Mouse (Mus musculus) liver, embryonic 13.5 days (tissue): ENCODE measurements around the gene Sdc3. TPM values are rescaled to one million over a fixed set of nuclear protein-coding genes. Genes with fewer than 3 reads are reported as not detected.

ENCODE experiments used
- ATAC-seq: fragments of 200-750 bp; cut with Nextera tagmentation; 2 replicates; pipeline ENCODE4 v1.8.0; 2017; ENCODE audit warnings: low read depth, mild to moderate bottlenecking, moderate number of reproducible peaks, moderate library complexity
- DNase-seq: peaks from one replicate; pipeline ENCODE4 v3.0.0; 2022
- H3K27ac ChIP-seq: fragments of 300-500 bp; sonication (generic); 2 replicates; pipeline ENCODE4 v1.5.1; 2015; ENCODE audit warnings: moderate library complexity, mild to moderate bottlenecking, inconsistent platforms
- H3K27me3 ChIP-seq: fragments of 300-500 bp; sonication (generic); 2 replicates; pipeline ENCODE4 v1.6.1; 2015; ENCODE audit warnings: mild to moderate bottlenecking, inconsistent platforms
- H3K36me3 ChIP-seq: fragments of 300-500 bp; sonication (generic); 2 replicates; pipeline ENCODE4 v1.6.1; 2015; ENCODE audit warnings: mild to moderate bottlenecking, inconsistent platforms
- H3K4me1 ChIP-seq: fragments of 300-500 bp; sonication (generic); replicated peaks from 2 replicates; pipeline ENCODE4 v1.6.1; 2015; ENCODE audit warnings: inconsistent platforms
- H3K4me2 ChIP-seq: fragments of 300-500 bp; sonication (generic); 2 replicates; pipeline ENCODE4 v1.6.1; 2015; ENCODE audit warnings: inconsistent platforms, mild to moderate bottlenecking, moderate library complexity
- H3K4me3 ChIP-seq: fragments of 300-500 bp; sonication (generic); replicated peaks from 2 replicates; pipeline ENCODE4 v1.5.1; 2015; ENCODE audit warnings: mild to moderate bottlenecking, inconsistent platforms
- H3K9ac ChIP-seq: fragments of 300-500 bp; sonication (generic); 2 replicates; pipeline ENCODE4 v1.6.1; 2015; ENCODE audit warnings: mild to moderate bottlenecking, inconsistent platforms
- H3K9me3 ChIP-seq: fragments of 300-500 bp; sonication (generic); replicated peaks from 2 replicates; pipeline ENCODE4 v1.6.1; 2016; ENCODE audit warnings: inconsistent platforms
- WGBS: fragments of 180-500 bp; shearing (Covaris S2); methylation state at CpG from one replicate; pipeline ENCODE4 v1.1.7; 2015; ENCODE audit not compliant: insufficient replicate concordance; 5-methylcytosine and 5-hydroxymethylcytosine counted together
- polyA plus RNA-seq: library from polyadenylated mRNA; unstranded; fragments of >200 nt; fragmentation: Nextera tagmentation; extraction: Ambion mirVana; gene quantifications from 2 replicates; pipeline ENCODE4 v1.2.1, GENCODE M21; 2015

Gene Sdc3
- polyA plus RNA-seq, 1 experiment from 2014 or later = 5.3 TPM

- 25% methylated on average over 18 of the region's 18 CpGs for WGBS
- peak; percentile 20 for DNase-seq
- no peak overlapping the region for H3K4me3 ChIP-seq
These were observed 36.7 kb downstream of the Sdc3 start for GRCm38 (mm10) chr4:130828851-130829673.

GRCm38 (mm10) chr4:130834122-130834521 lies 41.8 kb downstream of the Sdc3 start:
- H3K4me2 ChIP-seq = no peak overlapping the region
- ATAC-seq (no peak), DNase-seq (no peak)
- H3K4me1 ChIP-seq = 0 out of 2 replicates have a peak, but pooled peaks cover 2% of the 10 kb centered on the region
- no peak overlapping the region for H3K4me3 ChIP-seq
- no peaks in the 10 kb centered on the region for H3K9me3 ChIP-seq
- H3K9ac ChIP-seq = no peak overlapping the region
- H3K27ac ChIP-seq = no peak overlapping the region
- no peaks in the 10 kb centered on the region for H3K36me3 ChIP-seq
- 19% methylated on average over 1 of the region's 1 CpGs for WGBS
- peaks cover 11% of the 10 kb centered on the region for H3K27me3 ChIP-seq

More at GRCm38 (mm10) chr4:130828851-130829673, 36.7 kb downstream of the Sdc3 start:
- Histone ChIP-seq H3K27me3 (no peaks in the 10 kb centered on the region), H3K36me3 (no peaks in the 10 kb centered on the region), H3K9me3 (no peaks in the 10 kb centered on the region), H3K4me2 (no peak overlapping the region), H3K27ac (no peak overlapping the region), H3K9ac (no peak overlapping the region), H3K4me1 (0 out of 2 replicates have a peak, but pooled peaks cover 3% of the 10 kb centered on the region)
- ATAC-seq = peak; percentile 75

GRCm38 (mm10) chr4:130835550-130835949 lies 43.2 kb downstream of the Sdc3 start:
- H3K36me3 ChIP-seq = no peaks in the 10 kb centered on the region
- H3K9me3 ChIP-seq = no peaks in the 10 kb centered on the region
- no peak overlapping the region for H3K27ac ChIP-seq
- DNase-seq (no peak), ATAC-seq (no peak)
- H3K4me2 ChIP-seq = no peak overlapping the region
- H3K4me1 ChIP-seq = no peaks in the 10 kb centered on the region
- no peak overlapping the region for H3K4me3 ChIP-seq
- H3K9ac ChIP-seq = no peak overlapping the region
- H3K27me3 ChIP-seq = peaks cover 11% of the 10 kb centered on the region
- WGBS = 61% methylated on average over 4 of the region's 4 CpGs

- no peaks in the 10 kb centered on the region for H3K9me3 ChIP-seq
- no peaks in the 10 kb centered on the region for H3K36me3 ChIP-seq
- no peak overlapping the region for H3K9ac ChIP-seq
- WGBS = 19% methylated on average over 20 of the region's 20 CpGs
- no peaks in the 10 kb centered on the region for H3K4me1 ChIP-seq
- no peak overlapping the region for H3K27ac ChIP-seq
- DNase-seq (no peak), ATAC-seq (no peak)
- H3K27me3 ChIP-seq = peaks cover 11% of the 10 kb centered on the region
- no peak overlapping the region for H3K4me2 ChIP-seq
- H3K4me3 ChIP-seq = no peak overlapping the region
These were observed 44.1 kb downstream of the Sdc3 start for GRCm38 (mm10) chr4:130836281-130837061.

- no peak for DNase-seq
These were observed 46.2 kb downstream of the Sdc3 start for GRCm38 (mm10) chr4:130838585-130838984.

GRCm38 (mm10) chr4:130841107-130841840 lies 48.9 kb downstream of the Sdc3 start:
- DNase-seq = no peak
- Histone ChIP-seq H3K27me3 (peaks cover 4% of the 10 kb centered on the region; the same call in 1 of the 2 replicates), H3K4me2 (no peak overlapping the region), H3K36me3 (no peaks in the 10 kb centered on the region), H3K27ac (no peak overlapping the region), H3K9ac (no peak overlapping the region), H3K9me3 (no peaks in the 10 kb centered on the region), H3K4me1 (no peaks in the 10 kb centered on the region), H3K4me3 (no peak overlapping the region)
- no peak; the same call in 1 of the 2 replicates for ATAC-seq
- 24% methylated on average over 8 of the region's 8 CpGs for WGBS

More at GRCm38 (mm10) chr4:130838585-130838984, 46.2 kb downstream of the Sdc3 start:
- Histone ChIP-seq H3K36me3 (no peaks in the 10 kb centered on the region), H3K9me3 (no peaks in the 10 kb centered on the region), H3K4me1 (no peaks in the 10 kb centered on the region), H3K27me3 (peaks cover 11% of the 10 kb centered on the region), H3K9ac (no peak overlapping the region), H3K4me3 (no peak overlapping the region), H3K27ac (no peak overlapping the region), H3K4me2 (no peak overlapping the region)
- WGBS = 21% methylated on average over 11 of the region's 11 CpGs
- ATAC-seq = no peak

- no peak for DNase-seq
- H3K27ac ChIP-seq = no peak overlapping the region
- no peak for ATAC-seq
These were observed 56.5 kb downstream of the Sdc3 start for GRCm38 (mm10) chr4:130848814-130849213.

GRCm38 (mm10) chr4:130857661-130858060 lies 65.3 kb downstream of the Sdc3 start:
- H3K4me2 ChIP-seq = no peak overlapping the region
- ATAC-seq = no peak
- WGBS = 48% methylated on average over 8 of the region's 8 CpGs

More at GRCm38 (mm10) chr4:130848814-130849213, 56.5 kb downstream of the Sdc3 start:
- Histone ChIP-seq H3K36me3 (no peaks in the 10 kb centered on the region), H3K4me1 (no peaks in the 10 kb centered on the region), H3K4me3 (no peak overlapping the region), H3K27me3 (no peaks in the 10 kb centered on the region), H3K4me2 (no peak overlapping the region), H3K9me3 (no peaks in the 10 kb centered on the region), H3K9ac (no peak overlapping the region)
- WGBS = 75% methylated on average over 14 of the region's 14 CpGs

GRCm38 (mm10) chr4:130858880-130859279 lies 66.5 kb downstream of the Sdc3 start:
- no peak overlapping the region for H3K4me3 ChIP-seq
- no peaks in the 10 kb centered on the region for H3K36me3 ChIP-seq
- no peak for ATAC-seq
- H3K27me3 ChIP-seq = peaks cover 29% of the 10 kb centered on the region
- 78% methylated on average over 7 of the region's 7 CpGs for WGBS
- H3K9ac ChIP-seq = no peak overlapping the region
- no peak overlapping the region for H3K4me2 ChIP-seq
- no peak overlapping the region for H3K27ac ChIP-seq
- H3K4me1 ChIP-seq = no peaks in the 10 kb centered on the region
- no peak for DNase-seq
- H3K9me3 ChIP-seq = no peaks in the 10 kb centered on the region

More at GRCm38 (mm10) chr4:130857661-130858060, 65.3 kb downstream of the Sdc3 start:
- H3K27me3 ChIP-seq = peaks cover 23% of the 10 kb centered on the region
- H3K4me3 ChIP-seq = no peak overlapping the region
- H3K4me1 ChIP-seq = no peaks in the 10 kb centered on the region
- no peaks in the 10 kb centered on the region for H3K36me3 ChIP-seq
- no peak overlapping the region for H3K9ac ChIP-seq
- no peak for DNase-seq
- H3K27ac ChIP-seq = no peak overlapping the region
- no peaks in the 10 kb centered on the region for H3K9me3 ChIP-seq

- Histone ChIP-seq H3K4me2 (no peak overlapping the region), H3K9ac (no peak overlapping the region), H3K4me3 (no peak overlapping the region), H3K36me3 (no peaks in the 10 kb centered on the region), H3K4me1 (no peaks in the 10 kb centered on the region), H3K27ac (no peak overlapping the region), H3K27me3 (peaks cover 29% of the 10 kb centered on the region), H3K9me3 (no peaks in the 10 kb centered on the region)
- DNase-seq = no peak
- 43% methylated on average over 8 of the region's 8 CpGs for WGBS
- ATAC-seq = no peak
These were observed 67.1 kb downstream of the Sdc3 start for GRCm38 (mm10) chr4:130859467-130859866.
